Mouse (Mus musculus) cerebellum, adult 2 months (tissue): ENCODE results near the gene Crym.

ENCODE experiments used
- CTCF ChIP-seq: fragments of 200-500 bp; IDR thresholded peaks from 2 replicates; pipeline ENCODE4 v1.5.1; 2011; ENCODE audit warnings: low read depth, mild to moderate bottlenecking, control low read depth, low read length, moderate library complexity, borderline replicate concordance; ENCODE audit not compliant: insufficient read depth
- POLR2A ChIP-seq: fragments of 200-500 bp; IDR thresholded peaks from 2 replicates; pipeline ENCODE4 v1.6.1; 2011; ENCODE audit warnings: low read length, control low read depth, borderline replicate concordance; ENCODE audit not compliant: insufficient read depth

GRCm38 (mm10) chr7:120157575-120158061, 44.3 kb downstream of the Crym start:
- TF ChIP-seq CTCF = no peak
- no peak for TF ChIP-seq POLR2A
